In the genomic region with DNA sequence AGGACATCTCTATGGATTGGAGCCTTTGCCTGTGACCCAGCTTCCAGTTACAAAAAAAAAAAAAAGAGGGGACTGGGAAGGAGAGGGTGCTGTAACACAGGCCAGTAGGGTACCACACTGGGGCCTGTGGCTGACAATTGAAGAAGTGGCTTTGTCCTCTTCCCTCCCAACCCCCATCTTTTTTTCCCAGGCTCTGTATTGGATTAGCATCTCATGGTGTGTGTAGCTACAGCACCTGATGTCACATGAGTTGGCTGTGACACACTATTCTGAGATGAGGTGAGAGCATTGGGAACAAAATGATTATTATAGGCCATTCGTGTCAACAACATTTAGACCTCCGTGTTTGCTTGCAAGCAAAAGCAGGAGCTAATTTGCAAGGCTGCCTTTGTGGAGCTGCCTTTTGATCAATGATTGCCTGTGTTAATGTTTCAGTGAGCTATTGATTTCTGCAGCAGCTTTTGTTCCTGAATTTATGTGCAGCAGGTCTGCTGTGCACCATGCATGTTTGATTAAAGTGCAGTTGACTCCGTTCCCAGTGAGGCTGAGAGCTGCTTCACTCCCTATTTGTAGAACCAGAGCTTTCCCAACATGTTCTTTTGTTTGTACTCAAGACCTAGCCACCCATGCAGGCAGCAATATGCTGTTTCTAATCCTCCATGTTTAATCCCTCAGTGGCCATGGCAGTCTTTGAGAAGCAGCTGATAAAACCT, we compare ENCODE assay signal across 14 mouse cellular contexts. TPM values are rescaled to one million over a fixed set of nuclear protein-coding genes. Genes with fewer than 3 reads are reported as not detected.
DNase-seq lines count a peak whose midpoint lies in the region; ATAC-seq lines count a peak whose summit lies in the region.
"Had no signal": no experiment of that assay in that cellular context is flagged by ENCODE, and none has a peak within 500 bp of the region (broad histone marks: within the 10 kb centered on the region; RNA-seq: fewer than 3 reads in every experiment).

No protein-coding gene starts in this region.

- intact Hi-C loops in heart, postnatal 25 days (cut with DNase I), result loop anchor here (5.0 kb wide), 1 partner anchor 39 kb away; no protein-coding TSS in a partner anchor

- H3K9ac ChIP-seq in liver, embryonic 13.5 days, result no peak overlapping the region
- no peak overlapping the region for H3K9ac ChIP-seq in liver, embryonic 12.5 days
- no peak overlapping the region; the same call in 1 of the 2 replicates for H3K9ac ChIP-seq in forebrain, embryonic 11.5 days (ENCODE audit: low read length)
- no peak overlapping the region for H3K9ac ChIP-seq in limb, embryonic 12.5 days (replicated peaks)

- H3K27ac ChIP-seq in liver, embryonic 13.5 days, result peak overlapping the region; percentile 24; the same call in 1 of the 2 replicates
- no peak overlapping the region for H3K27ac ChIP-seq in liver, embryonic 12.5 days
- H3K27ac ChIP-seq in forebrain, embryonic 11.5 days (ENCODE audit: low read depth, low read length), result peak overlapping the region; percentile 74
- peak overlapping the region; percentile 41; the same call in 1 of the 2 replicates for H3K27ac ChIP-seq in limb, embryonic 12.5 days

- no peaks in the 10 kb centered on the region for H3K27me3 ChIP-seq in liver, embryonic 13.5 days
- H3K27me3 ChIP-seq in liver, embryonic 12.5 days (replicated peaks), result no peaks in the 10 kb centered on the region
- no peaks in the 10 kb centered on the region for H3K27me3 ChIP-seq in forebrain, embryonic 11.5 days (ENCODE audit: control insufficient read depth, insufficient read depth, low read length)
- H3K27me3 ChIP-seq in limb, embryonic 12.5 days, result no peaks in the 10 kb centered on the region

- H3K4me2 ChIP-seq in liver, embryonic 13.5 days, result no peak overlapping the region
- no peak overlapping the region for H3K4me2 ChIP-seq in liver, embryonic 12.5 days
- peak overlapping the region; percentile 15; the same call in 1 of the 2 replicates for H3K4me2 ChIP-seq in forebrain, embryonic 11.5 days (ENCODE audit: low read depth, low read length, severe bottlenecking)
- no peak overlapping the region for H3K4me2 ChIP-seq in limb, embryonic 12.5 days

- peaks cover 13% of the 10 kb centered on the region for H3K36me3 ChIP-seq in liver, embryonic 13.5 days
- H3K36me3 ChIP-seq in liver, embryonic 12.5 days, result peaks cover 19% of the 10 kb centered on the region
- no peaks in the 10 kb centered on the region for H3K36me3 ChIP-seq in forebrain, embryonic 11.5 days (ENCODE audit: control insufficient read depth, insufficient read depth, low read length)
- peaks cover 29% of the 10 kb centered on the region for H3K36me3 ChIP-seq in limb, embryonic 12.5 days

- 72% methylated on average over 3 of the region's 3 CpGs for WGBS in liver, embryonic 13.5 days (ENCODE audit: insufficient replicate concordance)
- 71% methylated on average over 3 of the region's 3 CpGs for WGBS in liver, embryonic 12.5 days (ENCODE audit: insufficient replicate concordance)
- WGBS in forebrain, embryonic 11.5 days, result 13% methylated on average over 3 of the region's 3 CpGs
- 58% methylated on average over 3 of the region's 3 CpGs for WGBS in limb, embryonic 12.5 days

- H3K4me1 ChIP-seq in liver, embryonic 13.5 days (replicated peaks), result peaks cover 19% of the 10 kb centered on the region
- peaks cover 21% of the 10 kb centered on the region for H3K4me1 ChIP-seq in liver, embryonic 12.5 days
- H3K4me1 ChIP-seq in forebrain, embryonic 11.5 days (replicated peaks; ENCODE audit: control insufficient read depth, insufficient read depth, low read length), result peaks cover 18% of the 10 kb centered on the region
- H3K4me1 ChIP-seq in limb, embryonic 12.5 days (replicated peaks), result peaks cover 14% of the 10 kb centered on the region

- no peak for DNase-seq in liver, embryonic 13.5 days
- DNase-seq in forebrain, embryonic 11.5 days (ENCODE audit: low spot score), result no peak
- peak; percentile 58 for DNase-seq in retina, embryonic 14.5 days (ENCODE audit: low spot score)
- DNase-seq in adrenal gland, adult (ENCODE audit: inconsistent age in 2 of 2, low spot score in 1 of 2), result no peak
- no peak for DNase-seq in heart, postnatal 25 days (ENCODE audit: low spot score)
- DNase-seq in adrenal gland, postnatal 25 days, result no peak
- DNase-seq: adrenal gland, postnatal 10 days; cerebellum, postnatal 25 days; gastrocnemius, postnatal 10 days; heart, postnatal 4 days had no signal

- ATAC-seq in liver, embryonic 13.5 days (ENCODE audit: low read depth), result no peak
- no peak for ATAC-seq in liver, embryonic 12.5 days
- peak; percentile 78 for ATAC-seq in forebrain, embryonic 11.5 days (replicated peaks; ENCODE audit: low FRiP score)
- ATAC-seq in limb, embryonic 12.5 days (ENCODE audit: insufficient number of reproducible peaks, insufficient read depth, low FRiP score, low TSS enrichment, low read depth), result no peak

- H3K4me3 ChIP-seq in liver, embryonic 13.5 days (replicated peaks), result no peak overlapping the region
- no peak overlapping the region for H3K4me3 ChIP-seq in liver, embryonic 12.5 days
- H3K4me3 ChIP-seq in forebrain, embryonic 11.5 days (ENCODE audit: low read depth, low read length), result no peak overlapping the region
- H3K4me3 ChIP-seq in limb, embryonic 12.5 days (replicated peaks), result no peak overlapping the region

- H3K9me3 ChIP-seq in liver, embryonic 13.5 days (replicated peaks), result no peaks in the 10 kb centered on the region
- H3K9me3 ChIP-seq in liver, embryonic 12.5 days (replicated peaks), result no peaks in the 10 kb centered on the region
- H3K9me3 ChIP-seq in forebrain, embryonic 11.5 days (ENCODE audit: control insufficient read depth, low read length), result no peaks in the 10 kb centered on the region
- H3K9me3 ChIP-seq in limb, embryonic 12.5 days, result no peaks in the 10 kb centered on the region

RNA-seq across cellular contexts. Expression of a gene that starts 45.4 kb away (rescaled TPM):
- not detected in 2 replicates for polyA plus RNA-seq in liver, embryonic 13.5 days (2015; fragmentation: Nextera tagmentation; extraction: Ambion mirVana)
- polyA plus RNA-seq in liver, embryonic 12.5 days (2016; fragmentation: Nextera tagmentation; extraction: Ambion mirVana), result 0.05 TPM in 1 of 2 replicates, not detected in the other
- 2.7 and 4.5 TPM in 2 replicates for polyA plus RNA-seq in forebrain, embryonic 11.5 days (2014; fragmentation: Nextera tagmentation; extraction: Ambion mirVana)
- polyA plus RNA-seq in limb, embryonic 12.5 days (2016; fragmentation: Nextera tagmentation; extraction: Ambion mirVana), result 0.70 and 0.84 TPM in 2 replicates
- total RNA-seq in heart, postnatal 25 days (2021), result not detected
- total RNA-seq in adrenal gland, postnatal 25 days (2021), result 0.46 and 0.67 TPM in 2 replicates
- total RNA-seq: gastrocnemius, postnatal 10 days; heart, postnatal 4 days; megakaryocyte, adult 5-6 weeks had no signal
- polyA plus RNA-seq: spleen, adult 2 months had no signal
